Mouse (Mus musculus) small intestine, adult 2 months (tissue): ENCODE measurements around the gene Enoph1.

ENCODE experiments used
- CTCF ChIP-seq: fragments of 200-500 bp; IDR thresholded peaks from 2 replicates; pipeline ENCODE4 v1.5.1; 2012; ENCODE audit warnings: low read depth, mild to moderate bottlenecking, control low read depth, inconsistent platforms, low read length, moderate library complexity, mixed read lengths; ENCODE audit not compliant: insufficient replicate concordance, insufficient read length; ENCODE audit errors: extremely low read depth
- POLR2A ChIP-seq: fragments of 200-500 bp; IDR thresholded peaks from 2 replicates; pipeline ENCODE4 v1.6.1; 2012; ENCODE audit warnings: low read depth, mild to moderate bottlenecking, control low read depth, inconsistent platforms, low read length, moderate library complexity

- TF ChIP-seq CTCF (no peak), POLR2A (no peak)
Measured at GRCm38 (mm10) chr5:100044621-100045020, 4.8 kb downstream of the Enoph1 start.
